Mouse (Mus musculus) ES-E14 (cell line): Measurements from ENCODE around the gene Adam1b. TPM values are rescaled to one million over a fixed set of nuclear protein-coding genes. Genes with fewer than 3 reads are reported as not detected.

Source experiments
- DNase-seq: peaks from one replicate; pipeline ENCODE4 v3.0.0-alpha.2; 2013; ENCODE audit warnings: low read depth, low spot score
- H3K27ac ChIP-seq: 2 replicates; pipeline ENCODE4 v1.5.1; 2012; ENCODE audit warnings: low read depth, mild to moderate bottlenecking, low read length, moderate library complexity, mixed read lengths; ENCODE audit not compliant: poor library complexity, insufficient read depth, severe bottlenecking
- H3K36me3 ChIP-seq: 2 replicates; pipeline ENCODE4 v1.6.1; 2012; ENCODE audit warnings: mild to moderate bottlenecking, low read length, moderate library complexity, mixed read lengths; ENCODE audit not compliant: control insufficient read depth, poor library complexity, insufficient read depth, severe bottlenecking
- H3K4me1 ChIP-seq, 2 experiments: fragments of 150-350 bp in 1 of 2; sonication (generic) in 1 of 2; 2 replicates each; pipeline ENCODE4 v1.6.1; 2012; ENCODE audit warnings: low read length in 2 of 2, mild to moderate bottlenecking in 1 of 2, mixed read lengths in 1 of 2; ENCODE audit not compliant: control insufficient read depth in 2 of 2, insufficient read depth in 2 of 2, poor library complexity in 1 of 2
- H3K4me3 ChIP-seq, 2 experiments: fragments of 150-350 bp in 1 of 2; sonication (generic) in 1 of 2; 2 replicates each; pipeline ENCODE4 v1.5.1; 2012; ENCODE audit warnings: low read length in 2 of 2, low read depth in 1 of 2, mild to moderate bottlenecking in 1 of 2, mixed read lengths in 1 of 2; ENCODE audit not compliant: insufficient read depth in 1 of 2, poor library complexity in 1 of 2, severe bottlenecking in 1 of 2
- H3K9ac ChIP-seq: 2 replicates; pipeline ENCODE4 v1.6.1; 2012; ENCODE audit warnings: low read depth, mild to moderate bottlenecking, low read length, mixed read lengths; ENCODE audit not compliant: poor library complexity, insufficient read depth, severe bottlenecking
- H3K9me3 ChIP-seq: fragments of 150-350 bp; sonication (generic); 2 replicates; pipeline ENCODE4 v1.6.1; 2012; ENCODE audit warnings: low read depth, mild to moderate bottlenecking, low read length; ENCODE audit not compliant: control insufficient read depth, insufficient read depth
- CHD2 ChIP-seq: IDR thresholded peaks from 2 replicates; pipeline ENCODE4 v1.6.1; 2014; ENCODE audit warnings: mild to moderate bottlenecking, low read depth, low read length, inconsistent platforms
- HCFC1 ChIP-seq: IDR thresholded peaks from 2 replicates; pipeline ENCODE4 v1.6.1; 2012; ENCODE audit warnings: low read length, inconsistent platforms, borderline replicate concordance; ENCODE audit not compliant: insufficient read depth
- MAFK ChIP-seq: IDR thresholded peaks from 2 replicates; pipeline ENCODE4 v1.6.1; 2014; ENCODE audit warnings: mild to moderate bottlenecking, low read depth, low read length, inconsistent platforms; ENCODE audit not compliant: insufficient read depth
- ZC3H11A ChIP-seq: IDR thresholded peaks from 2 replicates; pipeline ENCODE4 v1.6.1; 2012; ENCODE audit warnings: low read depth, mild to moderate bottlenecking, inconsistent platforms, low read length, borderline replicate concordance
- ZNF384 ChIP-seq: IDR thresholded peaks from 2 replicates; pipeline ENCODE4 v1.6.1; 2012; ENCODE audit warnings: low read depth, low read length, inconsistent platforms
- in situ Hi-C, 2 experiments: fragments of 600-800 bp; cut with MboI; formaldehyde crosslinking; loops; one replicate each; pipeline ENCODE4 v1.15.1; 2025; ENCODE audit warnings: low sequenced_read_pairs in 2 of 2, inconsistent platforms in 1 of 2; ENCODE audit not compliant: unreplicated experiment in 2 of 2
- total RNA-seq: library from RNA; depleted of rRNA; stranded (reverse); fragments of 300-350 nt; gene quantifications from 2 replicates; pipeline ENCODE4 v1.2.3, GENCODE M21; 2012

The Adam1b gene
- total RNA-seq, 1 experiment: 0.09 TPM

GRCm38 (mm10) chr5:121537588-121537987 lies 34.4 kb upstream of the Adam1b start:
- Histone ChIP-seq H3K4me3 (no peak overlapping the region), H3K9ac (peak overlapping the region; percentile 31; the same call in 1 of the 2 replicates), H3K4me1 (peaks cover 10 to 14% of the 10 kb centered on the region in 2 experiments), H3K36me3 (peaks cover 20% of the 10 kb centered on the region), H3K9me3 (no peaks in the 10 kb centered on the region), H3K27ac (peak overlapping the region; percentile 78)
- no peak for TF ChIP-seq MAFK
- TF ChIP-seq HCFC1: no peak
- no peak for TF ChIP-seq ZNF384
- no peak for TF ChIP-seq ZC3H11A
- no peak for TF ChIP-seq CHD2
- no peak for DNase-seq
- in situ Hi-C loops: no loop called here

GRCm38 (mm10) chr5:121536921-121537555 lies 33.8 kb upstream of the Adam1b start:
- H3K27ac ChIP-seq: peak overlapping the region; percentile 78; the same call in 1 of the 2 replicates

GRCm38 (mm10) chr5:121535116-121535515 lies 31.9 kb upstream of the Adam1b start:
- Histone ChIP-seq H3K4me1 (peaks cover 5 to 9% of the 10 kb centered on the region in 2 experiments), H3K4me3 (no peak overlapping the region), H3K27ac (no peak overlapping the region), H3K9me3 (no peaks in the 10 kb centered on the region), H3K9ac (no peak overlapping the region), H3K36me3 (peaks cover 37% of the 10 kb centered on the region)
- TF ChIP-seq HCFC1 (no peak), ZC3H11A (no peak), MAFK (no peak), CHD2 (no peak), ZNF384 (no peak)
- no peak for DNase-seq
- in situ Hi-C loops: no loop called here

More at GRCm38 (mm10) chr5:121536921-121537555, 33.8 kb upstream of the Adam1b start:
- TF ChIP-seq ZNF384 (peak; percentile 68; the same call in 1 of the 2 replicates), HCFC1 (no peak)
- Histone ChIP-seq H3K9ac (no peak overlapping the region; the same call in 1 of the 2 replicates), H3K36me3 (peaks cover 26% of the 10 kb centered on the region), H3K4me3 (no peak overlapping the region), H3K4me1 (peaks cover 10 to 13% of the 10 kb centered on the region in 2 experiments), H3K9me3 (no peaks in the 10 kb centered on the region)
- no peak for DNase-seq
- in situ Hi-C loops: no loop called here

GRCm38 (mm10) chr5:121534521-121534920 lies 31.3 kb upstream of the Adam1b start:
- no peak overlapping the region for H3K4me3 ChIP-seq
- DNase-seq: peak; percentile 68
- no peak overlapping the region for H3K9ac ChIP-seq
- TF ChIP-seq MAFK (no peak), CHD2 (no peak), ZC3H11A (no peak), ZNF384 (no peak), HCFC1 (no peak)
- H3K9me3 ChIP-seq: no peaks in the 10 kb centered on the region
- peaks cover 40% of the 10 kb centered on the region for H3K36me3 ChIP-seq
- in situ Hi-C loops: no loop called here
- H3K27ac ChIP-seq: peak overlapping the region; percentile 7; the same call in 1 of the 2 replicates
- peaks cover 5 to 9% of the 10 kb centered on the region in 2 experiments for H3K4me1 ChIP-seq

GRCm38 (mm10) chr5:121526961-121527360 lies 23.7 kb upstream of the Adam1b start:
- no peak overlapping the region for H3K9ac ChIP-seq
- H3K4me1 ChIP-seq: peaks cover 0 to 7% of the 10 kb centered on the region in 2 experiments; a peak in 1 of 4 replicates
- H3K36me3 ChIP-seq: peaks cover 62% of the 10 kb centered on the region
- in situ Hi-C loops: no loop called here
- peak overlapping the region; percentile 3; the same call in 1 of the 2 replicates for H3K27ac ChIP-seq
- H3K9me3 ChIP-seq: no peaks in the 10 kb centered on the region
- no peak for DNase-seq
- TF ChIP-seq CHD2 (no peak), HCFC1 (no peak), ZNF384 (no peak), MAFK (no peak), ZC3H11A (no peak)
- no peak overlapping the region for H3K4me3 ChIP-seq
